Mouse (Mus musculus): ENCODE data around the gene Fgfr4.

- TF ChIP-seq POLR2A (IDR thresholded peaks at IDR 0.05; ENCODE audit: insufficient read depth, low read depth, low read length) (no peak), CTCF (IDR thresholded peaks at IDR 0.05; ENCODE audit: insufficient read depth, low read depth, low read length) (no peak)
These were observed 17.1 kb upstream of the Fgfr4 start for GRCm38 (mm10) chr13:55135382-55135781.
